Mouse (Mus musculus) Patski (cell line): ENCODE data around the gene Cnksr3. TPM values are rescaled to one million over a fixed set of nuclear protein-coding genes. Genes with fewer than 3 reads are reported as not detected.

Experiments used
- ATAC-seq: fragments of 100-300 bp; one replicate; pipeline ENCODE4 v1.8.0; 2021
- CTCF ChIA-PET: fragments of 350-600 bp; sonication (Branson Sonifier 250); formaldehyde crosslinking; loops from one replicate; lab custom pipeline; 2022; ENCODE audit warnings: inconsistent platforms; lab: Charles Lee
- POLR2A ChIA-PET: fragments of 350-600 bp; sonication (Branson Sonifier 250); formaldehyde crosslinking; loops from one replicate; lab custom pipeline; 2022; ENCODE audit warnings: antibody characterized with exemption, inconsistent platforms; lab: Charles Lee
- DNase-seq: peaks from one replicate; pipeline ENCODE4 v3.0.0-alpha.2; 2011; ENCODE audit warnings: low read depth, low spot score
- H3K27me3 ChIP-seq: fragments of 371-371 bp; one replicate; pipeline ENCODE4 v1.5.1; 2021
- CTCF ChIP-seq: fragments of 100-300 bp; IDR thresholded peaks from one replicate; pipeline ENCODE4 v1.5.1; 2021
- in situ Hi-C: fragments of 300-500 bp; cut with MboI; formaldehyde crosslinking; loops from 3 replicates; pipeline ENCODE4 v1.11.1; 2018; ENCODE audit warnings: low pct_unique_long_range_greater_than_20kb, mixed read lengths
- polyA plus RNA-seq: library from polyadenylated mRNA; unstranded; gene quantifications from one replicate; pipeline ENCODE4 v1.2.3, GENCODE M21; 2021

Gene Cnksr3
- polyA plus RNA-seq, 1 experiment from 2014 or later, result 88.3 TPM

DNA sequence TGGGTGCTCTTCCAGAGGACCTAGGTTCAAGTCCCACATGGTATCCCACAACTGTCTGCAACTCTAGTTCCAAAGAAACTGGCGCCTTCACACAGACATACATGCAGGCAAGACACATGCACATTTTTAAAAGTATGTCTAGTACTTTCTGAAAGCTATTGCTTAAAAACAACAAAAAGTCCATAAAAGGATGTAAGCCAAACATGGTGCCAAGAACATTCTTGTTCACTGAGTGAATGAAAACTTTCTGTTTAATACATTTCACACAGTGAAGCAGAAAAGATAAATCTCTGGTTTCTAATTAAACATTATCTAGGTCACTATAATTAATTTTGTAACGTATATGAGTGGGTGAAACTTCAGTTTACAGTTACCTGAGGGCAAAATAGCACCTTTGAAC lies 76.3 kb downstream of the Cnksr3 start:
- no peak for ATAC-seq
- in situ Hi-C loops, result no loop called here
- no peak for TF ChIP-seq CTCF
- no peaks in the 10 kb centered on the region for H3K27me3 ChIP-seq
- ChIA-PET POLR2A (no interaction called here), CTCF (no interaction called here)
- DNase-seq, result no peak

GRCm38 (mm10) chr10:7133005-7133404 lies 79.0 kb downstream of the Cnksr3 start:
- in situ Hi-C loops, result no loop called here
- ChIA-PET POLR2A (no interaction called here), CTCF (no interaction called here)
- no peak for TF ChIP-seq CTCF
- H3K27me3 ChIP-seq, result no peaks in the 10 kb centered on the region
- no peak for ATAC-seq
- DNase-seq, result no peak

GRCm38 (mm10) chr10:7131441-7131840 lies 80.6 kb downstream of the Cnksr3 start:
- ATAC-seq (no peak), DNase-seq (no peak)
- in situ Hi-C loops, result no loop called here
- no peak for TF ChIP-seq CTCF
- H3K27me3 ChIP-seq, result no peaks in the 10 kb centered on the region
- ChIA-PET POLR2A (interaction anchor here (0.6 kb wide), 1 partner anchor 480 kb away, joined by 3 read pairs; no protein-coding TSS in a partner anchor), CTCF (interaction anchor here (1.2 to 1.7 kb wide), 2 partner anchors 10 to 12 kb away, joined by 3 read pairs; no protein-coding TSS in a partner anchor)

DNA sequence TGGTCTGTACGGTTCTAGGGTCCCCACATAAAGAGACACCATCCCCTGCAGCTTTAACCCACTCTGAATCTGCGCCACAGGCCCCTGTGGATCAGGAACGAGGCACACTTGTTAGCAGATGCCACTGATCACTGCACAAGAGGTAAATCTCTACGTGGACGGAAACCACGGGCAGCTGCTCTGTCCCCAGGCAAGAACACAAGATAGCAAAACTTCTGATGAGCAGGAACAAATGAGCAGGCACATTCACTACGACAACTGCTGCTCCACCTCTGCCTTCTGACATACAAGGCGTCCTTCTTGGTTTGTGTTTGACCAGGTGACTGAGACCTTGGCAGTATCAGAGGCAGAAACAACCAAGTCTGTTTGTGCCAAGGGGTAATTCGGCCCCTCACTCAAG lies 84.2 kb downstream of the Cnksr3 start:
- ChIA-PET POLR2A (no interaction called here), CTCF (interaction anchor here (0.9 to 1.1 kb wide), 2 partner anchors 13 to 14 kb away, joined by 3 to 5 read pairs; no protein-coding TSS in a partner anchor)
- DNase-seq (no peak), ATAC-seq (no peak)
- in situ Hi-C loops, result no loop called here
- no peak for TF ChIP-seq CTCF
- H3K27me3 ChIP-seq, result no peaks in the 10 kb centered on the region

GRCm38 (mm10) chr10:7126882-7127281 lies 85.2 kb downstream of the Cnksr3 start:
- DNase-seq, result no peak
- ChIA-PET POLR2A (interaction anchor here (0.6 to 1.1 kb wide), 4 partner anchors 14 to 84 kb away, joined by 3 to 5 read pairs (median 3); no protein-coding TSS in a partner anchor), CTCF (interaction anchor here (1.1 to 1.7 kb wide), 4 partner anchors 14 to 68 kb away, joined by 3 to 5 read pairs (median 3); no protein-coding TSS in a partner anchor)
- no peaks in the 10 kb centered on the region for H3K27me3 ChIP-seq
- TF ChIP-seq CTCF, result no peak
- ATAC-seq, result no peak
- in situ Hi-C loops, result no loop called here

- POLR2A ChIA-PET, result interaction anchor here (0.7 to 1.3 kb wide), 4 partner anchors 11 to 85 kb away, joined by 3 to 4 read pairs (median 3); no protein-coding TSS in a partner anchor
- DNase-seq, result peak; percentile 78
- TF ChIP-seq CTCF, result no peak
- in situ Hi-C loops, result no loop called here
- ATAC-seq, result peak; percentile 85
- CTCF ChIA-PET, result interaction anchor here (1.1 to 1.7 kb wide), 3 partner anchors 18 to 69 kb away, joined by 3 read pairs; no protein-coding TSS in a partner anchor
- H3K27me3 ChIP-seq, result no peaks in the 10 kb centered on the region
Observed at GRCm38 (mm10) chr10:7126287-7126686, 85.8 kb downstream of the Cnksr3 start.

DNA sequence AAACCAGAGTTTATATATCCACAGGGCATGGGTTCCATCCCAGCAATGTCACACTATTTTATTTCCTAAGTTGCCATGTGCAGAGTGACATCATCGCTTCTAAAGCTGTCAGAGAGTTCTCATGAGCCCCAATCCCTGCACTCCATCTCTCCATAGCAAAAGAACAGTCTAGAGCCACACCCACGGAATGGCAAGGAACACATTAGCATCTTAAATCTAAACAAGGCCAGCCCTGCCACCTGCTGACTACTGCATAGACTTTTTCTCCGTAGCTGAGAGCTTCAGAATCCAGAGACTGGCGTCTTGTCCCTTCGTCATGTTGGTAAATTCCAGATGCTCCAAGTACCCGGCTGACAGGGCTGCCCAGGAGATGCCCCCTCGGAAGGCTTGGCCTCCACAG lies 87.0 kb downstream of the Cnksr3 start:
- in situ Hi-C loops, result no loop called here
- TF ChIP-seq CTCF, result no peak
- POLR2A ChIA-PET, result interaction anchor here (1.3 kb wide), 1 partner anchor 14 kb away, joined by 3 read pairs; no protein-coding TSS in a partner anchor
- DNase-seq (no peak), ATAC-seq (no peak)
- no peaks in the 10 kb centered on the region for H3K27me3 ChIP-seq
- CTCF ChIA-PET, result no interaction called here

GRCm38 (mm10) chr10:7122294-7122693 lies 89.7 kb downstream of the Cnksr3 start:
- POLR2A ChIA-PET, result no interaction called here
- peak; percentile 3 for ATAC-seq
- in situ Hi-C loops, result no loop called here

GRCm38 (mm10) chr10:7120206-7120605 lies 91.8 kb downstream of the Cnksr3 start:
- no peak for TF ChIP-seq CTCF
- H3K27me3 ChIP-seq, result no peaks in the 10 kb centered on the region
- POLR2A ChIA-PET, result no interaction called here
- CTCF ChIA-PET, result interaction anchor here (1.2 to 1.4 kb wide), 2 partner anchors 9 to 20 kb away, joined by 4 to 5 read pairs; no protein-coding TSS in a partner anchor
- in situ Hi-C loops, result no loop called here
- DNase-seq (no peak), ATAC-seq (no peak)

More at GRCm38 (mm10) chr10:7122294-7122693, 89.7 kb downstream of the Cnksr3 start:
- DNase-seq, result no peak
- no peak for TF ChIP-seq CTCF
- CTCF ChIA-PET, result no interaction called here
- H3K27me3 ChIP-seq, result no peaks in the 10 kb centered on the region

DNA sequence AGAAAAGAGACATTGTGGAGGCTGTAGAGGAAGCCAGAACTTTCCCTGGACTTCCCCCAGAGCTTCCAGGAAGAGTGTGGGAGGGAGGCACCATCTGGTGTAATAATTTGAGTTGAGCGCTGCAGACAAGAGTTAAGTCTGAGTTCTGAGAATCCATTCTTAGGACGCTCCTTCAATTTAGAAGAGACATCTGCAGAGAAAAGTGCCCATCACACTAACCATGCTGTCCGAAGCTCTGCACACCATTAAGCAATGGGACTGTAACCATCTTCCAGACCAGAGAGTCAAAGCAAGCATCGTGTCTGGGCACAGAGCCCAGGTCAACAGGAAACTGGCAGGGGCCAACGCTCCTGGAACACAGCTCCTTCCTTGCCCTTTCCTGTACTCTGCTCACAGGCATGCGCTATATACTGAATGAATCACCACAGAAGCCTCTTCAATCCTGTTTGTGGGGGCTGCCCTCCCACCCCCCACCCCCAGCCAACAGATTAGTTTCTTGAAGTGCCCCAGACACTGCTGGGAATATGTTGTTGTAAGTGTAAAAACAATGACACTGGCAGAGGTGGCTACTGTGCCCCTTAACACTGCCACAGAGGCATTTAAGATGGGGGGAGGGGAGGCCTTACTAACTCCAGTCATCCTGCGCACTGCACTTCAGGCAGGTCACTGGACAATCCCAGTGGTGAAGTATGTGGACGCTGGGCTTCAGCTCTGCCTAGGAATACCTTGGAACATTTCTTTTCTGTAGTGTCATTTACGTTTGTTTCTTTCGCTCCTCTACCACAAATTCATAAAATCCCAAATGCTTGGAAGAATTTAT lies 93.6 kb downstream of the Cnksr3 start:
- DNase-seq, result peak; percentile 77
- ChIA-PET CTCF (interaction anchor here (0.6 to 1.4 kb wide), 3 partner anchors 10 to 42 kb away, joined by 3 to 4 read pairs (median 3); no protein-coding TSS in a partner anchor), POLR2A (no interaction called here)
- no peaks in the 10 kb centered on the region for H3K27me3 ChIP-seq
- in situ Hi-C loops, result no loop called here
- ATAC-seq, result peak; percentile 88
- no peak for TF ChIP-seq CTCF
